Mouse (Mus musculus): ENCODE results near the gene Ccdc175.

GRCm38 (mm10) chr12:72234151-72234550 lies 49.3 kb upstream of the Ccdc175 start:
- TF ChIP-seq MYOG (IDR thresholded peaks at IDR 0.05; ENCODE audit: control insufficient read depth, extremely low read depth, insufficient read length) (no peak), CTCF (IDR thresholded peaks at IDR 0.05; ENCODE audit: control insufficient read depth, insufficient read depth, insufficient read length) (no peak), MAX (IDR thresholded peaks at IDR 0.05) (no peak), MYOD1 (IDR thresholded peaks at IDR 0.05; ENCODE audit: control insufficient read depth, insufficient read length, low read depth) (no peak), USF1 (IDR thresholded peaks at IDR 0.05; ENCODE audit: low read depth) (no peak), CEBPB (IDR thresholded peaks at IDR 0.05; ENCODE audit: low read depth) (no peak)
